Mouse (Mus musculus): ENCODE data around the gene Gprin2. TPM values are rescaled to one million over a fixed set of nuclear protein-coding genes. Genes with fewer than 3 reads are reported as not detected.

Gprin2 gene
- polyA plus RNA-seq, 1 experiment from 2014 or later = 0.08 TPM

- Histone ChIP-seq H3K9ac (replicated peaks; ENCODE audit: low read depth) (no peak overlapping the region), H3K9me3 (ENCODE audit: low read length) (no peaks in the 10 kb centered on the region), H3K4me2 (replicated peaks; ENCODE audit: low read depth, low read length) (no peak overlapping the region), H3K4me3 (ENCODE audit: low read depth, low read length) (no peak overlapping the region), H3K27me3 (replicated peaks; ENCODE audit: insufficient read depth, low read length) (no peaks in the 10 kb centered on the region), H3K4me1 (ENCODE audit: insufficient read depth, low read depth, low read length) (peaks cover 5% of the 10 kb centered on the region; the same call in 1 of the 2 replicates), H3K36me3 (ENCODE audit: insufficient read depth, low read length) (no peaks in the 10 kb centered on the region), H3K27ac (ENCODE audit: low read length) (no peak overlapping the region)
- WGBS = 80% methylated on average over 9 of the region's 9 CpGs
- DNase-seq (ENCODE audit: low spot score) (peak; percentile 40), ATAC-seq (no peak)
- TF ChIP-seq EP300 (IDR thresholded peaks at IDR 0.05) = no peak
- no peak for TF ChIP-seq CTCF (IDR thresholded peaks at IDR 0.05)
Measured at GRCm38 (mm10) chr14:34232866-34233680, 31.6 kb upstream of the Gprin2 start.

GRCm38 (mm10) chr14:34232340-34232739, 30.9 kb upstream of the Gprin2 start:
- 68% methylated on average over 7 of the region's 7 CpGs for WGBS
- no peak overlapping the region for H3K4me3 ChIP-seq (ENCODE audit: low read depth, low read length)
- ATAC-seq (no peak), DNase-seq (ENCODE audit: low spot score) (no peak)
- no peaks in the 10 kb centered on the region for H3K9me3 ChIP-seq (ENCODE audit: low read length)
- no peak overlapping the region for H3K9ac ChIP-seq (replicated peaks; ENCODE audit: low read depth)
- peaks cover 5% of the 10 kb centered on the region; the same call in 1 of the 2 replicates for H3K4me1 ChIP-seq (ENCODE audit: insufficient read depth, low read depth, low read length)
- no peak for TF ChIP-seq EP300 (IDR thresholded peaks at IDR 0.05)
- TF ChIP-seq CTCF (IDR thresholded peaks at IDR 0.05) = no peak
- H3K4me2 ChIP-seq (replicated peaks; ENCODE audit: low read depth, low read length) = no peak overlapping the region
- H3K36me3 ChIP-seq (ENCODE audit: insufficient read depth, low read length) = no peaks in the 10 kb centered on the region
- no peaks in the 10 kb centered on the region for H3K27me3 ChIP-seq (replicated peaks; ENCODE audit: insufficient read depth, low read length)
- H3K27ac ChIP-seq (ENCODE audit: low read length) = no peak overlapping the region

- DNase-seq (ENCODE audit: low spot score) (peak; percentile 40), ATAC-seq (peak; percentile 26; the same call in 1 of the 2 replicates)
- Histone ChIP-seq H3K27ac (ENCODE audit: low read length) (no peak overlapping the region), H3K4me3 (ENCODE audit: low read depth, low read length) (no peak overlapping the region), H3K4me2 (replicated peaks; ENCODE audit: low read depth, low read length) (no peak overlapping the region), H3K9me3 (ENCODE audit: low read length) (no peaks in the 10 kb centered on the region), H3K9ac (replicated peaks; ENCODE audit: low read depth) (no peak overlapping the region), H3K36me3 (ENCODE audit: insufficient read depth, low read length) (no peaks in the 10 kb centered on the region), H3K4me1 (ENCODE audit: insufficient read depth, low read depth, low read length) (no peaks in the 10 kb centered on the region), H3K27me3 (replicated peaks; ENCODE audit: insufficient read depth, low read length) (no peaks in the 10 kb centered on the region)
- 64% methylated on average over 10 of the region's 10 CpGs for WGBS
- no peak for TF ChIP-seq EP300 (IDR thresholded peaks at IDR 0.05)
- TF ChIP-seq CTCF (IDR thresholded peaks at IDR 0.05) = no peak
Measured at GRCm38 (mm10) chr14:34228830-34229506, 27.5 kb upstream of the Gprin2 start.

GRCm38 (mm10) chr14:34227981-34228380, 26.5 kb upstream of the Gprin2 start:
- WGBS = 70% methylated on average over 12 of the region's 12 CpGs
- Histone ChIP-seq H3K9ac (replicated peaks; ENCODE audit: low read depth) (no peak overlapping the region), H3K27ac (ENCODE audit: low read length) (no peak overlapping the region), H3K36me3 (ENCODE audit: insufficient read depth, low read length) (no peaks in the 10 kb centered on the region), H3K4me1 (ENCODE audit: insufficient read depth, low read depth, low read length) (peaks cover 3% of the 10 kb centered on the region; the same call in 1 of the 2 replicates), H3K27me3 (replicated peaks; ENCODE audit: insufficient read depth, low read length) (no peaks in the 10 kb centered on the region), H3K4me3 (ENCODE audit: low read depth, low read length) (no peak overlapping the region), H3K4me2 (replicated peaks; ENCODE audit: low read depth, low read length) (no peak overlapping the region), H3K9me3 (ENCODE audit: low read length) (no peaks in the 10 kb centered on the region)
- DNase-seq (ENCODE audit: low spot score) (no peak), ATAC-seq (no peak)
- TF ChIP-seq CTCF (IDR thresholded peaks at IDR 0.05) (no peak), EP300 (IDR thresholded peaks at IDR 0.05) (no peak)

GRCm38 (mm10) chr14:34226566-34226965, 25.1 kb upstream of the Gprin2 start:
- Histone ChIP-seq H3K36me3 (ENCODE audit: insufficient read depth, low read length) (no peaks in the 10 kb centered on the region), H3K4me1 (ENCODE audit: insufficient read depth, low read depth, low read length) (peaks cover 6% of the 10 kb centered on the region; the same call in 1 of the 2 replicates), H3K27me3 (replicated peaks; ENCODE audit: insufficient read depth, low read length) (no peaks in the 10 kb centered on the region), H3K9me3 (ENCODE audit: low read length) (no peaks in the 10 kb centered on the region), H3K4me3 (ENCODE audit: low read depth, low read length) (no peak overlapping the region), H3K27ac (ENCODE audit: low read length) (no peak overlapping the region), H3K4me2 (replicated peaks; ENCODE audit: low read depth, low read length) (no peak overlapping the region), H3K9ac (replicated peaks; ENCODE audit: low read depth) (no peak overlapping the region)
- no peak for ATAC-seq
- DNase-seq (ENCODE audit: low spot score) = no peak
- 76% methylated on average over 4 of the region's 4 CpGs for WGBS
- TF ChIP-seq CTCF (IDR thresholded peaks at IDR 0.05) (no peak), EP300 (IDR thresholded peaks at IDR 0.05) (no peak)

GRCm38 (mm10) chr14:34225986-34226385, 24.5 kb upstream of the Gprin2 start:
- no peak overlapping the region for H3K9ac ChIP-seq (replicated peaks; ENCODE audit: low read depth)
- no peak overlapping the region for H3K4me3 ChIP-seq (ENCODE audit: low read depth, low read length)
- no peaks in the 10 kb centered on the region for H3K27me3 ChIP-seq (replicated peaks; ENCODE audit: insufficient read depth, low read length)
- H3K4me1 ChIP-seq (ENCODE audit: insufficient read depth, low read depth, low read length) = peaks cover 6% of the 10 kb centered on the region; the same call in 1 of the 2 replicates
- TF ChIP-seq EP300 (IDR thresholded peaks at IDR 0.05) (no peak), CTCF (IDR thresholded peaks at IDR 0.05) (no peak)
- DNase-seq (ENCODE audit: low spot score) (no peak), ATAC-seq (no peak)
- WGBS = 79% methylated on average over 9 of the region's 9 CpGs
- no peak overlapping the region for H3K27ac ChIP-seq (ENCODE audit: low read length)
- H3K4me2 ChIP-seq (replicated peaks; ENCODE audit: low read depth, low read length) = no peak overlapping the region
- no peaks in the 10 kb centered on the region for H3K36me3 ChIP-seq (ENCODE audit: insufficient read depth, low read length)
- H3K9me3 ChIP-seq (ENCODE audit: low read length) = no peaks in the 10 kb centered on the region

Measured in lung, postnatal 0 days (tissue).